Mouse (Mus musculus): ENCODE results near the gene Gm4767.
A peak's percentile ranks its signal among the peaks of the same experiment; 100 is the strongest.
"Not testable (repeated sequence)": the region's sequence is repeated elsewhere in the genome, so short reads cannot be mapped to it uniquely, and the experiment has no call there.

Gm4767 gene

GRCm38 (mm10) chr10:81811899-81812298 is at the start of gene Gm4767:
TSS of gene Gm4767 (plus strand) at chr10:81812186.
- peak; percentile 9 for DNase-seq

- DNase-seq, result not testable (repeated sequence)
Observed at GRCm38 (mm10) chr10:81770506-81771403, 41.2 kb upstream of the Gm4767 start, which contains the start of gene Gm3055. TSS of gene Gm3055 (minus strand) at chr10:81771161.

GRCm38 (mm10) chr10:81771404-81771777 is 40.6 kb upstream of the Gm4767 start:
- DNase-seq, result not testable (repeated sequence)

GRCm38 (mm10) chr10:81846219-81846618 is 34.2 kb downstream of the Gm4767 start:
- DNase-seq, result not testable (repeated sequence)

- not testable (repeated sequence) for DNase-seq
Observed at GRCm38 (mm10) chr10:81863409-81864407, 51.7 kb downstream of the Gm4767 start, which contains the start of gene Gm32687. TSS of gene Gm32687 (plus strand) at chr10:81863934.
